Mouse (Mus musculus): ENCODE measurements around the gene Tmbim1. TPM values are rescaled to one million over a fixed set of nuclear protein-coding genes. Genes with fewer than 3 reads are reported as not detected.
A peak's percentile ranks its signal among the peaks of the same experiment; 100 is the strongest.

Tmbim1 gene
- polyA plus RNA-seq, 1 experiment, result 69.2 TPM

- H3K4me1 ChIP-seq (replicated peaks; ENCODE audit: control insufficient read depth, insufficient read depth, low read length), result peaks cover 22% of the 10 kb centered on the region
- DNase-seq, result no peak
- no peaks in the 10 kb centered on the region; the same call in 1 of the 2 replicates for H3K27me3 ChIP-seq (ENCODE audit: control insufficient read depth, insufficient read depth, low read length)
- H3K4me3 ChIP-seq (ENCODE audit: control insufficient read depth, insufficient read depth, low read length), result peak overlapping the region; percentile 58
- TF ChIP-seq POLR2A (IDR thresholded peaks at IDR 0.05; ENCODE audit: control insufficient read depth, extremely low read depth, insufficient read depth, low read length, poor library complexity) (no peak), CTCF (IDR thresholded peaks at IDR 0.05; ENCODE audit: borderline replicate concordance, control insufficient read depth, extremely low read depth, insufficient read depth, low read length, poor library complexity) (no peak)
- H3K27ac ChIP-seq (ENCODE audit: control insufficient read depth, insufficient read depth, low read length), result no peak overlapping the region
- no peaks in the 10 kb centered on the region for H3K36me3 ChIP-seq (ENCODE audit: control insufficient read depth, insufficient read depth, low read length)
- WGBS, result 21% methylated on average over 12 of the region's 12 CpGs
Observed at GRCm38 (mm10) chr1:74304339-74304790, 1.1 kb downstream of the Tmbim1 start.

- Histone ChIP-seq H3K36me3 (ENCODE audit: control insufficient read depth, insufficient read depth, low read length) (no peaks in the 10 kb centered on the region), H3K27ac (ENCODE audit: control insufficient read depth, insufficient read depth, low read length) (no peak overlapping the region), H3K27me3 (ENCODE audit: control insufficient read depth, insufficient read depth, low read length) (no peaks in the 10 kb centered on the region; the same call in 1 of the 2 replicates), H3K4me1 (replicated peaks; ENCODE audit: control insufficient read depth, insufficient read depth, low read length) (peaks cover 22% of the 10 kb centered on the region), H3K4me3 (ENCODE audit: control insufficient read depth, insufficient read depth, low read length) (peak overlapping the region; percentile 58)
- 1% methylated on average over 56 of the region's 56 CpGs for WGBS
- peak; percentile 31 for DNase-seq
- no peak for TF ChIP-seq POLR2A (IDR thresholded peaks at IDR 0.05; ENCODE audit: control insufficient read depth, extremely low read depth, insufficient read depth, low read length, poor library complexity)
- 0 out of 2 replicates have a peak, but pooled peaks have one; percentile 50 for TF ChIP-seq CTCF (IDR thresholded peaks at IDR 0.05; ENCODE audit: borderline replicate concordance, control insufficient read depth, extremely low read depth, insufficient read depth, low read length, poor library complexity)
Observed at GRCm38 (mm10) chr1:74303509-74304338, 1.7 kb downstream of the Tmbim1 start.

GRCm38 (mm10) chr1:74302835-74303234, 2.6 kb downstream of the Tmbim1 start:
- no peak for TF ChIP-seq POLR2A (IDR thresholded peaks at IDR 0.05; ENCODE audit: control insufficient read depth, extremely low read depth, insufficient read depth, low read length, poor library complexity)
- no peak for TF ChIP-seq CTCF (IDR thresholded peaks at IDR 0.05; ENCODE audit: borderline replicate concordance, control insufficient read depth, extremely low read depth, insufficient read depth, low read length, poor library complexity)
- Histone ChIP-seq H3K27me3 (ENCODE audit: control insufficient read depth, insufficient read depth, low read length) (no peaks in the 10 kb centered on the region; the same call in 1 of the 2 replicates), H3K4me3 (ENCODE audit: control insufficient read depth, insufficient read depth, low read length) (no peak overlapping the region), H3K4me1 (replicated peaks; ENCODE audit: control insufficient read depth, insufficient read depth, low read length) (peaks cover 15% of the 10 kb centered on the region), H3K36me3 (ENCODE audit: control insufficient read depth, insufficient read depth, low read length) (no peaks in the 10 kb centered on the region), H3K27ac (ENCODE audit: control insufficient read depth, insufficient read depth, low read length) (no peak overlapping the region)
- 83% methylated on average over 2 of the region's 2 CpGs for WGBS
- no peak for DNase-seq

- DNase-seq, result no peak
- Histone ChIP-seq H3K4me1 (replicated peaks; ENCODE audit: control insufficient read depth, insufficient read depth, low read length) (peaks cover 13% of the 10 kb centered on the region), H3K27ac (ENCODE audit: control insufficient read depth, insufficient read depth, low read length) (no peak overlapping the region), H3K27me3 (ENCODE audit: control insufficient read depth, insufficient read depth, low read length) (no peaks in the 10 kb centered on the region; the same call in 1 of the 2 replicates), H3K36me3 (ENCODE audit: control insufficient read depth, insufficient read depth, low read length) (no peaks in the 10 kb centered on the region), H3K4me3 (ENCODE audit: control insufficient read depth, insufficient read depth, low read length) (no peak overlapping the region)
- TF ChIP-seq POLR2A (IDR thresholded peaks at IDR 0.05; ENCODE audit: control insufficient read depth, extremely low read depth, insufficient read depth, low read length, poor library complexity) (no peak), CTCF (IDR thresholded peaks at IDR 0.05; ENCODE audit: borderline replicate concordance, control insufficient read depth, extremely low read depth, insufficient read depth, low read length, poor library complexity) (no peak)
- 93% methylated on average over 7 of the region's 7 CpGs for WGBS
Observed at GRCm38 (mm10) chr1:74302229-74302628, 3.2 kb downstream of the Tmbim1 start.

GRCm38 (mm10) chr1:74300347-74301110, 4.9 kb downstream of the Tmbim1 start:
- Histone ChIP-seq H3K27me3 (ENCODE audit: control insufficient read depth, insufficient read depth, low read length) (no peaks in the 10 kb centered on the region; the same call in 1 of the 2 replicates), H3K27ac (ENCODE audit: control insufficient read depth, insufficient read depth, low read length) (no peak overlapping the region), H3K4me3 (ENCODE audit: control insufficient read depth, insufficient read depth, low read length) (no peak overlapping the region), H3K4me1 (replicated peaks; ENCODE audit: control insufficient read depth, insufficient read depth, low read length) (peaks cover 17% of the 10 kb centered on the region), H3K36me3 (ENCODE audit: control insufficient read depth, insufficient read depth, low read length) (no peaks in the 10 kb centered on the region)
- WGBS, result 84% methylated on average over 6 of the region's 6 CpGs
- TF ChIP-seq CTCF (IDR thresholded peaks at IDR 0.05; ENCODE audit: borderline replicate concordance, control insufficient read depth, extremely low read depth, insufficient read depth, low read length, poor library complexity) (no peak), POLR2A (IDR thresholded peaks at IDR 0.05; ENCODE audit: control insufficient read depth, extremely low read depth, insufficient read depth, low read length, poor library complexity) (no peak)
- no peak for DNase-seq

GRCm38 (mm10) chr1:74298996-74299395, 6.4 kb downstream of the Tmbim1 start:
- no peaks in the 10 kb centered on the region for H3K36me3 ChIP-seq (ENCODE audit: control insufficient read depth, insufficient read depth, low read length)
- WGBS, result 88% methylated on average over 5 of the region's 5 CpGs
- H3K27me3 ChIP-seq (ENCODE audit: control insufficient read depth, insufficient read depth, low read length), result no peaks in the 10 kb centered on the region; the same call in 1 of the 2 replicates
- H3K4me1 ChIP-seq (replicated peaks; ENCODE audit: control insufficient read depth, insufficient read depth, low read length), result peaks cover 15% of the 10 kb centered on the region
- no peak overlapping the region for H3K4me3 ChIP-seq (ENCODE audit: control insufficient read depth, insufficient read depth, low read length)
- no peak overlapping the region for H3K27ac ChIP-seq (ENCODE audit: control insufficient read depth, insufficient read depth, low read length)
- no peak for DNase-seq
- TF ChIP-seq POLR2A (IDR thresholded peaks at IDR 0.05; ENCODE audit: control insufficient read depth, extremely low read depth, insufficient read depth, low read length, poor library complexity) (no peak), CTCF (IDR thresholded peaks at IDR 0.05; ENCODE audit: borderline replicate concordance, control insufficient read depth, extremely low read depth, insufficient read depth, low read length, poor library complexity) (no peak)

Measured in thymus, adult 2 months (tissue).